Mouse (Mus musculus): ENCODE measurements around the gene Efcab7. TPM values are rescaled to one million over a fixed set of nuclear protein-coding genes. Genes with fewer than 3 reads are reported as not detected.

Efcab7 gene
- polyA plus RNA-seq, 1 experiment = 14.7 TPM

GRCm38 (mm10) chr4:99945011-99945410 is 116.0 kb downstream of the Efcab7 start:
- no peak for TF ChIP-seq CTCF (IDR thresholded peaks at IDR 0.05; ENCODE audit: borderline replicate concordance, extremely low read depth, insufficient read depth, insufficient read length)
- no peak for TF ChIP-seq POLR2A (IDR thresholded peaks at IDR 0.05; ENCODE audit: borderline replicate concordance, extremely low read depth, insufficient read depth, insufficient read length, poor library complexity, severe bottlenecking)
- no peak for DNase-seq (ENCODE audit: low read depth)

- TF ChIP-seq CTCF (IDR thresholded peaks at IDR 0.05; ENCODE audit: borderline replicate concordance, extremely low read depth, insufficient read depth, insufficient read length) (no peak), POLR2A (IDR thresholded peaks at IDR 0.05; ENCODE audit: borderline replicate concordance, extremely low read depth, insufficient read depth, insufficient read length, poor library complexity, severe bottlenecking) (no peak)
- no peak for DNase-seq (ENCODE audit: low read depth)
Observed at GRCm38 (mm10) chr4:99946516-99946915, 117.5 kb downstream of the Efcab7 start.

- peak; percentile 63 for DNase-seq (ENCODE audit: low read depth)
- TF ChIP-seq POLR2A (IDR thresholded peaks at IDR 0.05; ENCODE audit: borderline replicate concordance, extremely low read depth, insufficient read depth, insufficient read length, poor library complexity, severe bottlenecking) (no peak), CTCF (IDR thresholded peaks at IDR 0.05; ENCODE audit: borderline replicate concordance, extremely low read depth, insufficient read depth, insufficient read length) (peak; percentile 41; the same call in 1 of the 2 replicates)
Observed at GRCm38 (mm10) chr4:99947192-99947591, 118.2 kb downstream of the Efcab7 start.

GRCm38 (mm10) chr4:99947896-99948295 is 118.9 kb downstream of the Efcab7 start:
- no peak for DNase-seq (ENCODE audit: low read depth)
- TF ChIP-seq CTCF (IDR thresholded peaks at IDR 0.05; ENCODE audit: borderline replicate concordance, extremely low read depth, insufficient read depth, insufficient read length) (no peak), POLR2A (IDR thresholded peaks at IDR 0.05; ENCODE audit: borderline replicate concordance, extremely low read depth, insufficient read depth, insufficient read length, poor library complexity, severe bottlenecking) (no peak)

- no peak for DNase-seq (ENCODE audit: low read depth)
- TF ChIP-seq POLR2A (IDR thresholded peaks at IDR 0.05; ENCODE audit: borderline replicate concordance, extremely low read depth, insufficient read depth, insufficient read length, poor library complexity, severe bottlenecking) (no peak), CTCF (IDR thresholded peaks at IDR 0.05; ENCODE audit: borderline replicate concordance, extremely low read depth, insufficient read depth, insufficient read length) (no peak)
Observed at GRCm38 (mm10) chr4:99953904-99954303, 124.9 kb downstream of the Efcab7 start.

GRCm38 (mm10) chr4:99955396-99955795 is 126.4 kb downstream of the Efcab7 start:
- no peak for DNase-seq (ENCODE audit: low read depth)

GRCm38 (mm10) chr4:99957186-99957585 is 128.2 kb downstream of the Efcab7 start:
- DNase-seq (ENCODE audit: low read depth) = no peak
- TF ChIP-seq CTCF (IDR thresholded peaks at IDR 0.05; ENCODE audit: borderline replicate concordance, extremely low read depth, insufficient read depth, insufficient read length) = no peak
- TF ChIP-seq POLR2A (IDR thresholded peaks at IDR 0.05; ENCODE audit: borderline replicate concordance, extremely low read depth, insufficient read depth, insufficient read length, poor library complexity, severe bottlenecking) = no peak

More at GRCm38 (mm10) chr4:99955396-99955795, 126.4 kb downstream of the Efcab7 start:
- TF ChIP-seq CTCF (IDR thresholded peaks at IDR 0.05; ENCODE audit: borderline replicate concordance, extremely low read depth, insufficient read depth, insufficient read length) (no peak), POLR2A (IDR thresholded peaks at IDR 0.05; ENCODE audit: borderline replicate concordance, extremely low read depth, insufficient read depth, insufficient read length, poor library complexity, severe bottlenecking) (no peak)

GRCm38 (mm10) chr4:99958084-99958815 is 129.3 kb downstream of the Efcab7 start:
- TF ChIP-seq CTCF (IDR thresholded peaks at IDR 0.05; ENCODE audit: borderline replicate concordance, extremely low read depth, insufficient read depth, insufficient read length) (no peak), POLR2A (IDR thresholded peaks at IDR 0.05; ENCODE audit: borderline replicate concordance, extremely low read depth, insufficient read depth, insufficient read length, poor library complexity, severe bottlenecking) (no peak)
- DNase-seq (ENCODE audit: low read depth) = no peak

- TF ChIP-seq CTCF (IDR thresholded peaks at IDR 0.05; ENCODE audit: borderline replicate concordance, extremely low read depth, insufficient read depth, insufficient read length) = no peak
- TF ChIP-seq POLR2A (IDR thresholded peaks at IDR 0.05; ENCODE audit: borderline replicate concordance, extremely low read depth, insufficient read depth, insufficient read length, poor library complexity, severe bottlenecking) = no peak
- no peak for DNase-seq (ENCODE audit: low read depth)
Observed at GRCm38 (mm10) chr4:99959308-99959707, 130.3 kb downstream of the Efcab7 start.

Other genes with a start within 250 kb of the Efcab7 start
- 1.4 and 3.2 TPM in 2 replicates for gene Foxd3, start 172.9 kb upstream of the Efcab7 start, polyA plus RNA-seq (2012; rRNA removed)
- 11.8 and 13.1 TPM in 2 replicates for gene Alg6, start 113.5 kb upstream of the Efcab7 start, polyA plus RNA-seq (2012; rRNA removed)
- gene Pgm1, start 100.2 kb downstream of the Efcab7 start, polyA plus RNA-seq (2012; rRNA removed) = 32.8 and 45.8 TPM in 2 replicates
- 5.9 and 6.5 TPM in 2 replicates for gene Itgb3bp, start 100.6 kb downstream of the Efcab7 start, polyA plus RNA-seq (2012; rRNA removed)